Mouse (Mus musculus): Measurements from ENCODE around the gene Ripk3. TPM values are rescaled to one million over a fixed set of nuclear protein-coding genes. Genes with fewer than 3 reads are reported as not detected.

The Ripk3 gene
- 3.1 and 9.4 TPM in 2 replicates for polyA plus RNA-seq (2012; rRNA removed)

DNA sequence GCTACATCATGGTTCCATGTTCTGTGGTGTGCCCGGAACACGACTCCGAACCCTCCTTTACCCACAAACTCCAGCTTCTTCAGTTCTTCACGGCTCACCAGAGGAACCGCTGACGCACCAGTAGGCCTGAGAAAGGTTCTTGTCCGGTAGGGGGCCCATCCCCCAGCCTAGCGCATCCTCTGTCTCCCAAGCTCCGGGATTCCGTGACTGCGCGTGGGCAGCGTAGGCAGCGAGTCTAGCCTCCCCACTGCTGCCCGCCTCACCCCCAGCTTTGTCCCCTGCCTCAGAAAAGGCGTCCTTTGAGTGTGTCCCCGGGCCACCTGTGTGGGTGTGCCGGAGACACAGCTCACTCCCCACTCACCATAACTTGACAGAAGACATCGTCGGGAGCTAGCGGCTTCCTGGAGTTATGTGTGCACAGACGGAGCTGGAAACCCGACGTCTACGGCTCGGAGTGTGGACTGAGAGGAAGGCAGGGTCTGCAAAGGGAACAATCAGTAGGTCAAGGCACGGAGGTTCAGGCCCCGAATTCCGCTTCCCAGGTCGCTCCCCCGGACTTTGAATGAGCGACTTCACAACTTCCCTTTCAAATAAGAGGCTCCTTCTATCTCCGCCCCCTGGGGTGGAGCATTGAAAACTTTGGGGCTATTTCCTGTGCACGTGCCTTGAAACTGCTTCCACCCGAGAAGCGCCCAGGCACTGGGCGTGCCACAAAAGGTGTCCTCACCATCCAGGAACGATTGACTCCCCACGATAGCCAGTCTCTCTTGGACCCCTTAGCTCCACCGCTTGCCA, at the start of gene Ripk3:
Gene Ripk3 (minus strand): TSS at position 610 of the 795 bp plus-strand sequence.

DNA sequence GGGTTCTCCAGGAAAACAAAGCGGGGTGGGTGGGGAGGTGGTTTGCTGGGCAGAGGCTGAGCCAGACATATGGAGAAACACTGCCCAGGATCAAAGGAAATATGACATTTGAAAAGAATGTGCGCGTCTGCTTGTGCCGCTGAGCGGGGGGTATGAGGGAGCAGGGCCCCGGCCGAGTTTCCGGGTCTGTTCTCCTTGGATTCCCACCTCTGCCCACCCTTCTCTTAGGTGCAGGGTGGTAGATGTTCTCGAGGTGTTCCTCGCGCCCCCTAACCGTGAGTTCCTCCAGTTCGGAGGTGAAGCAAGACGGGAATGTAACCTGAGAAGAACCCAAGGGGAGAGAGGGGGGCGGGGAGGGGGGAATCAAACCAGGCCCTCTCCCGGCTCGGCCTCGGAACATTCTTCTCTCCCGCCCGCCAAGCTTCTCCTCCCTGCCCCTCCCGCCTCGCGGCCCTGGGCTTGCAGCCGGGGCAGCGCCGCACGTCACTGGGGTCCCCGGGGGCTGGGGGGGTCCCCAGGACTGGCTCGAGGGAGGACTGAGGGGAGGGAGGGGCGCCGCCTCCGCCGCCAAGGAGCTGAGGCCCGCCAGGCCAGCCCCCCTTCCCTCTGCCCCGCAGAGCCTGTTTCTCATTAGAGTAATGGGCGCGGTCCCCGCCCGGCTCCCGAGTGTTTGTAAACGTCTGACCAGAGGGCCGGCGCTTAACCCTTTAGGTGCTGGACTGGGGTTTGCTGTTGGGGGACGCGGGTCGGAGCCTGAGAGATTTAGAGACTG, 34.5 kb upstream of the Ripk3 start, which contains the start of gene Nfatc4:
Gene Nfatc4 (plus strand): TSS at position 154 of the 772 bp plus-strand sequence.

DNA sequence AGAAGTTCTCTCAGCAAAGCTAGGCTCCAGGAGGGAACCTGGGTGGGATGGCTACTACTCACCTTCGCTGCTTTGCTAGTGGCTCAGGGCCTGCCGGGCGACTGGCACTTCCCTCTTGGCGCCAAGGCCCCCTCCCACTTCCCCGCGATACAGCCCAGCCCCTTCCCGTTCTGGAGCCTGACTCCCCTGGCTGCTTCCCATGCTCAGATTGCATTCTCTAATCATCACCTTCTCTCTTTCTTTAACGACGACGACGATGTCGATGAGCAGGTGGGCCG, 4.8 kb downstream of the Ripk3 start, which contains the start of gene Adcy4:
Gene Adcy4 (minus strand): TSS at position 138 of the 278 bp plus-strand sequence.

DNA sequence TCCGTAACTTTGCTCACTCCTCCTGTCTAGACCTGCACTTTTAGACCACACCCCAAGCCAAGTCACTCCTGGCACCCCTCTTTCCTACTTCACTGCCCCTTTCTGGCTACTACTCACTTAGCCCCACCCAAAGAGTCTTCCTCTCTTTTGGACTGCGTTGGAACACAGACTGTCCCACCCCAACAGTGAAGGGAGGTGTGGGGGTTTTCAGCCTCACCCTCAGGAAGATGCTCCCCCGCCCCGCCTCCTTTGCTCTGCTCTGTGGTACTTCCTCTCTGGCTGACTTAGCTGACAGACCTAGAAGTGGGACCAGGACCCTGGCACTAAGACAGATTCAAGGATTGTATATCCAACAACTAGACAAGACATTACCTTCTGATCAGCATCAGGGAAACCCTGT, 23.0 kb downstream of the Ripk3 start, which contains the start of gene Ltb4r1:
Gene Ltb4r1 (plus strand): TSS at position 267 of the 400 bp plus-strand sequence.

DNA sequence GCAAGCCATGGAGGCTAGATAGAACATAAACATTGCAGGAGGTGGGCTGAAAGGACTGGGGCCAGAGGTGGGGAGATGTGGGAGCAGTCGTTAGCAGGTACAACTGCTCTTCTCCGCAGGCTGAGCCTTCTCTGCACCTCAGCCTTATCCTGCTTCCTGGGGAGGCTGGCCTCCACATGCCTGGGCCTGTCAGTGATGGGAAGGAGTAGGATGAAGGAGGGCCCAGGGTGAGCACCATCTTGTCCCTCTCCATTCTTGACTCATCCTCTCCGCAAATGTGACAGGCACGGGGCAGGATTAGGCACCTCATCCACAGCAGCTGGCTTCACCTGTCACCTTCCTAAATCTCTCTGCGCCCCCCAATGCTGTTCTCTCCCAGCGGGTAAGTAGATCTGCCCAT, 27.5 kb downstream of the Ripk3 start, which contains the start of gene Ltb4r2:
Gene Ltb4r2 (plus strand): TSS at position 266 of the 400 bp plus-strand sequence.

DNA sequence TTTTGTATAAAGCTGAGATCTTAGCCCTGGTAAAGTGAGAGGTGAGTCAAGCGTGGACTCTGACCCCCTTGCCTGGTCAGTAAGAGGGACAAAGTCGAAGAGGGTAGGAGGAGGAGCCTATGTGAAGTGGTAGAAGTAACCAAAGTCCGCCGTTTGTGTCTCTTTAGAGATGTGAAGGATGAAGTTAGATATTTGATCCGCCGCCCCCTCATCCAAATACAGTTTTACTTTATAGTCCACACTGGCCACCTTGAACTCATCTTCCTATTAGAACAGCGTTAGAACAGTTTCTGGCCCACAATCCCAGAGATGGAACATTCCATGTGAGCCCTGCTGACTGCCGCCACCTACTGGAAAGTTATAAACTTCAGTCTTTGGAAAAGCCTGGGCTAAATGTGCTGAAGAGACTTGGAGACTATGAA, 30.3 kb downstream of the Ripk3 start, which contains the start of gene Cideb:
Gene Cideb (minus strand): TSS at position 96 of the 422 bp plus-strand sequence.

DNA sequence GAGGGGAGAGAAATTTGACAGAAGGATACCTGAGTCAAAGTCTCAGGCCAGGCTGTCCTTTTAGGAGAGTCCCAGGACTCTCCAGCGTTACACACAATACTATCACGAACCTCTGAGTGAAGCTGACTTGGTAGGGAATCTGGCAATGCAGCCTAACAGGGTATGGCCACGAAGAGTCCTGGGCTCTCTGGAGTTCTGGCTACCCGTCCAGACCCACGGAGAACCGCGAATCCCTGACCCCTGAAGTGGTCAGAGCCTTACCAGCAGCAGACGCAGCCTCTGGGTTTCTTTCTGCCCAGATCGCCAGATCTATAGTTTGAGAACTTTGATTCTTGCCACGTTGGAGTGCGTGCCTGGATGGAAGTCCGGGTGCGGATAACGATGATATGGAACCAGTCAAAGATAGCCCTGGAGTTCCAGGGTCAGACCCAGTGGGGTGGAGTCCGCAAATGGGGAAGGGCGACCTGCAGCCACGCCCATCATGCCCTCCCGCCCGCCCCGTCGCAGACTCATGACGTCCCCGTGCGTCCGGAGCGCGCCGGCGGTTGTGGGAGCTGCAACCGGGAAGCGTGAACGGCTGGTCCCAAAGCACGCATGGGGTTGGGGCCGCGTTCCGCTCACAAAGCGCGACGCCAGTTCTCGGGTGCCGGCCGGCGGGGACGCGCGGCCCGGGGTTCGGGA, 43.3 kb downstream of the Ripk3 start, which contains the start of the genes Dhrs1 and Nop9:
Gene Dhrs1 (minus strand): TSS at position 511 of the 681 bp plus-strand sequence.
Gene Nop9 (plus strand): TSS at position 514 of the 681 bp plus-strand sequence.

Other genes starting within 250 kb of the Ripk3 start
- gene Pck2, start 248.6 kb downstream of the Ripk3 start, polyA plus RNA-seq (2012; rRNA removed), result 19.4 and 24.9 TPM in 2 replicates
- 99.5 and 110 TPM in 2 replicates for gene Dcaf11, start 228.9 kb downstream of the Ripk3 start, polyA plus RNA-seq (2012; rRNA removed)
- 0.55 and 0.85 TPM in 2 replicates for gene A730061H03Rik, start 228.5 kb downstream of the Ripk3 start, polyA plus RNA-seq (2012; rRNA removed)
- 0.20 and 4.1 TPM in 2 replicates for gene Fitm1, start 213.2 kb downstream of the Ripk3 start, polyA plus RNA-seq (2012; rRNA removed)
- 95.6 and 100 TPM in 2 replicates for gene Psme1, start 210.7 kb downstream of the Ripk3 start, polyA plus RNA-seq (2012; rRNA removed)
- gene Emc9, start 203.6 kb downstream of the Ripk3 start, polyA plus RNA-seq (2012; rRNA removed), result 15.2 and 19.4 TPM in 2 replicates
- gene Psme2, start 197.8 kb downstream of the Ripk3 start, polyA plus RNA-seq (2012; rRNA removed), result 80.2 and 87.2 TPM in 2 replicates
- 24.8 and 26.6 TPM in 2 replicates for gene Rnf31, start 197.2 kb downstream of the Ripk3 start, polyA plus RNA-seq (2012; rRNA removed)
- 27.1 and 27.9 TPM in 2 replicates for gene Irf9, start 185.3 kb downstream of the Ripk3 start, polyA plus RNA-seq (2012; rRNA removed)
- gene Rec8, start 170.8 kb downstream of the Ripk3 start, polyA plus RNA-seq (2012; rRNA removed), result 19.0 and 25.2 TPM in 2 replicates
- gene Ipo4, start 152.9 kb downstream of the Ripk3 start, polyA plus RNA-seq (2012; rRNA removed), result 171 and 172 TPM in 2 replicates
- 6.9 and 7.0 TPM in 2 replicates for gene Gm49378, start 151.0 kb downstream of the Ripk3 start, polyA plus RNA-seq (2012; rRNA removed)
- 48.4 and 58.4 TPM in 2 replicates for gene Tm9sf1, start 145.1 kb downstream of the Ripk3 start, polyA plus RNA-seq (2012; rRNA removed)
- 2.0 and 2.1 TPM in 2 replicates for gene Tssk4, start 138.7 kb downstream of the Ripk3 start, polyA plus RNA-seq (2012; rRNA removed)
- gene Mdp1, start 128.4 kb downstream of the Ripk3 start, polyA plus RNA-seq (2012; rRNA removed), result 52.9 and 57.0 TPM in 2 replicates
- gene Gmpr2, start 116.9 kb downstream of the Ripk3 start, polyA plus RNA-seq (2012; rRNA removed), result 43.0 and 44.1 TPM in 2 replicates
- gene Nedd8, start 116.7 kb downstream of the Ripk3 start, polyA plus RNA-seq (2012; rRNA removed), result 461 and 488 TPM in 2 replicates
- gene Tinf2, start 107.0 kb downstream of the Ripk3 start, polyA plus RNA-seq (2012; rRNA removed), result 32.9 and 33.1 TPM in 2 replicates
- gene Tgm1, start 74.9 kb downstream of the Ripk3 start, polyA plus RNA-seq (2012; rRNA removed), result 0.43 and 1.5 TPM in 2 replicates
- 57.1 and 61.9 TPM in 2 replicates for gene Rabggta, start 66.6 kb downstream of the Ripk3 start, polyA plus RNA-seq (2012; rRNA removed)
- 86.8 and 87.0 TPM in 2 replicates for gene Dhrs1, start 43.2 kb downstream of the Ripk3 start, polyA plus RNA-seq (2012; rRNA removed)
- 21.4 and 26.4 TPM in 2 replicates for gene Nop9, start 43.2 kb downstream of the Ripk3 start, polyA plus RNA-seq (2012; rRNA removed)
- gene Cideb, start 30.4 kb downstream of the Ripk3 start, polyA plus RNA-seq (2012; rRNA removed), result 0.57 and 1.3 TPM in 2 replicates
- 0.11 and 0.21 TPM in 2 replicates for gene Ltb4r2, start 27.4 kb downstream of the Ripk3 start, polyA plus RNA-seq (2012; rRNA removed)
- gene Ltb4r1, start 22.9 kb downstream of the Ripk3 start, polyA plus RNA-seq (2012; rRNA removed), result 0.34 and 0.91 TPM in 2 replicates
- gene Adcy4, start 4.8 kb downstream of the Ripk3 start, polyA plus RNA-seq (2012; rRNA removed), result 5.0 and 9.7 TPM in 2 replicates
- gene Nfatc4, start 34.3 kb upstream of the Ripk3 start, polyA plus RNA-seq (2012; rRNA removed), result 29.1 and 48.1 TPM in 2 replicates
- gene Nynrin, start 65.1 kb upstream of the Ripk3 start, polyA plus RNA-seq (2012; rRNA removed), result 18.4 and 24.1 TPM in 2 replicates
- 0.45 and 0.53 TPM in 2 replicates for gene Cbln3, start 95.5 kb upstream of the Ripk3 start, polyA plus RNA-seq (2012; rRNA removed)
- 14.8 and 16.5 TPM in 2 replicates for gene Khnyn, start 96.1 kb upstream of the Ripk3 start, polyA plus RNA-seq (2012; rRNA removed)
- 102 and 107 TPM in 2 replicates for gene Sdr39u1, start 111.4 kb upstream of the Ripk3 start, polyA plus RNA-seq (2012; rRNA removed)
- 1.4 and 5.1 TPM in 2 replicates for gene Cma1, start 155.8 kb upstream of the Ripk3 start, polyA plus RNA-seq (2012; rRNA removed)
- gene Cma2, start 162.1 kb upstream of the Ripk3 start, polyA plus RNA-seq (2012; rRNA removed), result not detected in 2 replicates
- gene Mcpt1, start 229.1 kb upstream of the Ripk3 start, polyA plus RNA-seq (2012; rRNA removed), result 0.08 TPM in 1 of 2 replicates, not detected in the other
- gene Mcpt9, start 241.6 kb upstream of the Ripk3 start, polyA plus RNA-seq (2012; rRNA removed), result not detected in 2 replicates